Comparison of ENCODE assay signal across 23 mouse cellular contexts in the genomic region with DNA sequence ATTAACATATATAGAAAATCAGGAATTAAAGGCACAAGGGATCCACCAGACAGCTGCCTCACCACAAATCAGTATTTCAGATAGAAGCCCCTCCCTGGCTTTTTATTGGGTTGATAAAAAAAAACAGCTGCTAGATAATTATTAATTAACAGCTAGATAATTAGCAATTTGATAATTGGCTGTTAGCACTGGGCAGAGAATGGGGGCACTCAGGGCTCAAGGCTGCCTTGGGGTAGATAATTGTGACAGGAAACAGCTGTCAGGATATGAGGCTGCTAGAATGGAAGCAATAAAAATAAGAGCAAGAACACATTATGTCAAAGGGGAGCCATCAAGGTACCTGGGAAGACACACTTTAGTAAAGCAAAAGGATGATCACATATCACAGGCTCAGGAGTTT. TPM values are rescaled to one million over a fixed set of nuclear protein-coding genes. Genes with fewer than 3 reads are reported as not detected.
DNase-seq lines count a peak whose midpoint lies in the region; ATAC-seq and TF ChIP-seq lines count a peak whose summit lies in the region.
"Had no signal": no experiment of that assay in that cellular context is flagged by ENCODE, and none has a peak within 500 bp of the region (broad histone marks: within the 10 kb centered on the region; RNA-seq: fewer than 3 reads in every experiment).

No protein-coding gene starts in this region.

- no peak overlapping the region for H3K9ac ChIP-seq in forebrain, embryonic 14.5 days (ENCODE audit: low read length)
- no peak overlapping the region for H3K9ac ChIP-seq in forebrain, postnatal 0 days
- no peak overlapping the region for H3K9ac ChIP-seq in heart, postnatal 0 days (replicated peaks; ENCODE audit: low read depth, low read length)
- H3K9ac ChIP-seq: forebrain, embryonic 13.5 days; heart, embryonic 12.5 days; hindbrain, embryonic 15.5 days had no signal

- H3K27me3 ChIP-seq in forebrain, embryonic 14.5 days (replicated peaks; ENCODE audit: control insufficient read depth, insufficient read depth, low read length): no peaks in the 10 kb centered on the region
- H3K27me3 ChIP-seq in forebrain, postnatal 0 days (ENCODE audit: insufficient read depth, low read length): no peaks in the 10 kb centered on the region
- no peaks in the 10 kb centered on the region for H3K27me3 ChIP-seq in heart, postnatal 0 days (ENCODE audit: control insufficient read depth, insufficient read depth, low read length)
- H3K27me3 ChIP-seq: forebrain, embryonic 13.5 days; heart, embryonic 12.5 days; hindbrain, embryonic 15.5 days had no signal

- no peak for ATAC-seq in forebrain, embryonic 14.5 days
- ATAC-seq in forebrain, postnatal 0 days: no peak
- no peak for ATAC-seq in heart, postnatal 0 days (ENCODE audit: insufficient read depth, low read depth)
- ATAC-seq: forebrain, embryonic 13.5 days; intestine, embryonic 16.5 days had no signal

- peak; percentile 5 for DNase-seq in forebrain, embryonic 14.5 days (ENCODE audit: low spot score)
- DNase-seq in forebrain, postnatal 0 days: no peak
- no peak for DNase-seq in heart, postnatal 0 days (ENCODE audit: low spot score)
- DNase-seq in heart, postnatal 4 days: no peak
- peak; percentile 60 for DNase-seq in retina, postnatal 1 day
- no peak for DNase-seq in retina, embryonic 14.5 days (ENCODE audit: low spot score)
- DNase-seq in right cerebral cortex, postnatal 36 days (ENCODE audit: low spot score in 2 of 2): no peak
- no peak for DNase-seq in adrenal gland, adult 2 months
- DNase-seq: adrenal gland, postnatal 14 days; cerebellum, adult 2 months; cerebellum, postnatal 10 days; gastrocnemius, postnatal 14 days; heart, postnatal 14 days had no signal

- no peak overlapping the region for H3K4me2 ChIP-seq in forebrain, embryonic 14.5 days (ENCODE audit: low read length)
- H3K4me2 ChIP-seq in forebrain, postnatal 0 days (ENCODE audit: low read depth): no peak overlapping the region
- H3K4me2 ChIP-seq in heart, postnatal 0 days (ENCODE audit: low read depth, low read length): no peak overlapping the region
- H3K4me2 ChIP-seq: forebrain, embryonic 13.5 days; heart, embryonic 12.5 days; hindbrain, embryonic 15.5 days had no signal

- no peak overlapping the region for H3K4me3 ChIP-seq in forebrain, embryonic 14.5 days (ENCODE audit: low read depth, low read length)
- no peak overlapping the region for H3K4me3 ChIP-seq in forebrain, postnatal 0 days (ENCODE audit: low read depth, low read length)
- no peak overlapping the region for H3K4me3 ChIP-seq in heart, postnatal 0 days (ENCODE audit: low read depth, low read length)
- H3K4me3 ChIP-seq: embryonic facial prominence, embryonic 10.5 days; forebrain, embryonic 13.5 days; heart, embryonic 12.5 days; hindbrain, embryonic 15.5 days had no signal

- TF ChIP-seq EP300 in heart, postnatal 0 days (IDR thresholded peaks at IDR 0.05; ENCODE audit: low read depth): 0 out of 2 replicates have a peak, but pooled peaks have one; percentile 39

- no peaks in the 10 kb centered on the region for H3K36me3 ChIP-seq in forebrain, embryonic 14.5 days (ENCODE audit: control insufficient read depth, insufficient read depth, low read length)
- no peaks in the 10 kb centered on the region for H3K36me3 ChIP-seq in forebrain, postnatal 0 days (ENCODE audit: insufficient read depth)
- H3K36me3 ChIP-seq in heart, postnatal 0 days (replicated peaks; ENCODE audit: control insufficient read depth, insufficient read depth, low read length): no peaks in the 10 kb centered on the region
- H3K36me3 ChIP-seq: embryonic facial prominence, embryonic 10.5 days; heart, embryonic 12.5 days; hindbrain, embryonic 15.5 days had no signal

- no peak for TF ChIP-seq CTCF in forebrain, postnatal 0 days (IDR thresholded peaks at IDR 0.05; ENCODE audit: low read depth)
- TF ChIP-seq CTCF in heart, postnatal 0 days (IDR thresholded peaks at IDR 0.05; ENCODE audit: low read depth): no peak

- peaks cover 2% of the 10 kb centered on the region; the same call in 1 of the 2 replicates for H3K4me1 ChIP-seq in forebrain, embryonic 14.5 days (ENCODE audit: control insufficient read depth, insufficient read depth, low read length)
- no peaks in the 10 kb centered on the region for H3K4me1 ChIP-seq in forebrain, postnatal 0 days (ENCODE audit: insufficient read depth)
- peaks cover 7% of the 10 kb centered on the region; the same call in 1 of the 2 replicates for H3K4me1 ChIP-seq in heart, postnatal 0 days (ENCODE audit: control insufficient read depth, insufficient read depth)

- H3K9me3 ChIP-seq in forebrain, embryonic 14.5 days (replicated peaks; ENCODE audit: control insufficient read depth, low read length): no peaks in the 10 kb centered on the region
- no peaks in the 10 kb centered on the region for H3K9me3 ChIP-seq in forebrain, postnatal 0 days (ENCODE audit: low read length)
- no peaks in the 10 kb centered on the region for H3K9me3 ChIP-seq in heart, postnatal 0 days (replicated peaks; ENCODE audit: control insufficient read depth, low read length)
- H3K9me3 ChIP-seq: embryonic facial prominence, embryonic 10.5 days; forebrain, embryonic 13.5 days; heart, embryonic 12.5 days; hindbrain, embryonic 15.5 days had no signal

- no peak overlapping the region for H3K27ac ChIP-seq in forebrain, embryonic 14.5 days (ENCODE audit: low read depth, low read length)
- no peak overlapping the region for H3K27ac ChIP-seq in forebrain, postnatal 0 days (ENCODE audit: low read depth, low read length)
- peak overlapping the region; percentile 66 for H3K27ac ChIP-seq in heart, postnatal 0 days (ENCODE audit: low read depth)
- H3K27ac ChIP-seq: embryonic facial prominence, embryonic 10.5 days; forebrain, embryonic 13.5 days; hindbrain, embryonic 15.5 days had no signal

RNA-seq across cellular contexts. Expression of gene Sgf29, which starts 4.2 kb away (rescaled TPM):
- 61.3 and 66.1 TPM in 2 replicates for polyA plus RNA-seq in forebrain, embryonic 14.5 days (2014; fragmentation: Nextera tagmentation; extraction: Ambion mirVana)
- total RNA-seq in forebrain, postnatal 0 days (2014; rRNA removed): 22.8 and 37.1 TPM in 2 replicates
- polyA plus RNA-seq in forebrain, postnatal 0 days (2015; fragmentation: Nextera tagmentation; extraction: Ambion mirVana): 59.6 and 62.3 TPM in 2 replicates
- total RNA-seq in heart, postnatal 0 days (2014; rRNA removed; ENCODE audit: low replicate concordance): 15.9 and 20.7 TPM in 2 replicates
- polyA plus RNA-seq in heart, postnatal 0 days (2015; fragmentation: Nextera tagmentation; extraction: Ambion mirVana): 21.9 and 25.3 TPM in 2 replicates
- total RNA-seq in heart, postnatal 4 days (2021): 10 to 100 TPM; 30.9 to 33.2 TPM
- total RNA-seq in adrenal gland, adult 2 months (2021): 10 to 100 TPM; 39.9 to 49.7 TPM
- polyA plus RNA-seq in adrenal gland, adult 2 months (2012; rRNA removed): 64.5 and 74.4 TPM in 2 replicates

RNA-seq across cellular contexts. Expression of gene Nupr1, which starts 14.3 kb away (rescaled TPM):
- polyA plus RNA-seq in forebrain, embryonic 14.5 days (2014; fragmentation: Nextera tagmentation; extraction: Ambion mirVana): 7.0 and 8.5 TPM in 2 replicates
- 4.8 and 7.3 TPM in 2 replicates for total RNA-seq in forebrain, postnatal 0 days (2014; rRNA removed)
- 15.5 and 18.0 TPM in 2 replicates for polyA plus RNA-seq in forebrain, postnatal 0 days (2015; fragmentation: Nextera tagmentation; extraction: Ambion mirVana)
- total RNA-seq in heart, postnatal 0 days (2014; rRNA removed; ENCODE audit: low replicate concordance): 1.3 and 4.1 TPM in 2 replicates
- polyA plus RNA-seq in heart, postnatal 0 days (2015; fragmentation: Nextera tagmentation; extraction: Ambion mirVana): 8.9 and 13.0 TPM in 2 replicates
- 1 to 10 TPM; 5.7 to 6.8 TPM for total RNA-seq in heart, postnatal 4 days (2021)
- total RNA-seq in adrenal gland, adult 2 months (2021): 10 to 100 TPM; 22.9 to 26.3 TPM
- 2.8 and 4.4 TPM in 2 replicates for polyA plus RNA-seq in adrenal gland, adult 2 months (2012; rRNA removed)

RNA-seq across cellular contexts. Expression of gene Sult1a1, which starts 31.3 kb away (rescaled TPM):
- polyA plus RNA-seq in forebrain, embryonic 14.5 days (2014; fragmentation: Nextera tagmentation; extraction: Ambion mirVana): 3.3 and 5.7 TPM in 2 replicates
- 15.8 and 22.8 TPM in 2 replicates for total RNA-seq in forebrain, postnatal 0 days (2014; rRNA removed)
- 15.4 and 16.0 TPM in 2 replicates for polyA plus RNA-seq in forebrain, postnatal 0 days (2015; fragmentation: Nextera tagmentation; extraction: Ambion mirVana)
- total RNA-seq in heart, postnatal 0 days (2014; rRNA removed; ENCODE audit: low replicate concordance): 64.2 and 78.2 TPM in 2 replicates
- 24.8 and 30.4 TPM in 2 replicates for polyA plus RNA-seq in heart, postnatal 0 days (2015; fragmentation: Nextera tagmentation; extraction: Ambion mirVana)
- 1 to 10 TPM; 5.5 to 6.6 TPM for total RNA-seq in heart, postnatal 4 days (2021)
- total RNA-seq in adrenal gland, adult 2 months (2021): 10 to 100 TPM; 48.1 to 52.7 TPM
- 29.3 and 34.3 TPM in 2 replicates for polyA plus RNA-seq in adrenal gland, adult 2 months (2012; rRNA removed)

RNA-seq across cellular contexts. Expression of gene Il27, which starts 50.2 kb away (rescaled TPM):
- not detected in 2 replicates for polyA plus RNA-seq in forebrain, embryonic 14.5 days (2014; fragmentation: Nextera tagmentation; extraction: Ambion mirVana)
- total RNA-seq in forebrain, postnatal 0 days (2014; rRNA removed): not detected in 2 replicates
- not detected in 2 replicates for polyA plus RNA-seq in forebrain, postnatal 0 days (2015; fragmentation: Nextera tagmentation; extraction: Ambion mirVana)
- total RNA-seq in heart, postnatal 0 days (2014; rRNA removed; ENCODE audit: low replicate concordance): not detected in 2 replicates
- polyA plus RNA-seq in heart, postnatal 0 days (2015; fragmentation: Nextera tagmentation; extraction: Ambion mirVana): not detected in 2 replicates
- not detected for total RNA-seq in heart, postnatal 4 days (2021)
- not detected for total RNA-seq in adrenal gland, adult 2 months (2021)
- polyA plus RNA-seq in adrenal gland, adult 2 months (2012; rRNA removed): 0.13 and 0.19 TPM in 2 replicates
- total RNA-seq: adrenal gland, postnatal 14 days; gastrocnemius, postnatal 14 days; heart, adult 8-10 months; heart, postnatal 14 days had no signal
- polyA plus RNA-seq: C2C12; cerebellum, adult 2 months; embryonic facial prominence, embryonic 10.5 days; embryonic facial prominence, embryonic 14.5 days; forebrain, embryonic 13.5 days; gonadal fat pad, adult 2 months; heart, embryonic 12.5 days; hindbrain, embryonic 11.5 days; hindbrain, embryonic 15.5 days; intestine, embryonic 16.5 days had no signal

RNA-seq across cellular contexts. Expression of gene Bola2, which starts 50.3 kb away (rescaled TPM):
- 147 and 164 TPM in 2 replicates for polyA plus RNA-seq in forebrain, embryonic 14.5 days (2014; fragmentation: Nextera tagmentation; extraction: Ambion mirVana)
- total RNA-seq in forebrain, postnatal 0 days (2014; rRNA removed): 66.9 and 115 TPM in 2 replicates
- polyA plus RNA-seq in forebrain, postnatal 0 days (2015; fragmentation: Nextera tagmentation; extraction: Ambion mirVana): 139 and 205 TPM in 2 replicates
- 29.3 and 36.5 TPM in 2 replicates for total RNA-seq in heart, postnatal 0 days (2014; rRNA removed; ENCODE audit: low replicate concordance)
- polyA plus RNA-seq in heart, postnatal 0 days (2015; fragmentation: Nextera tagmentation; extraction: Ambion mirVana): 89.0 and 93.7 TPM in 2 replicates
- total RNA-seq in heart, postnatal 4 days (2021): 10 to 100 TPM; 56.8 to 57.3 TPM
- total RNA-seq in adrenal gland, adult 2 months (2021): 100 to 1,000 TPM; 101 to 104 TPM
- polyA plus RNA-seq in adrenal gland, adult 2 months (2012; rRNA removed): 44.1 and 48.7 TPM in 2 replicates

Comparison
In these comparisons a context has a peak if more than half of its experiments do, and no peak if none do; other contexts are left out.
1. DNase-seq: peak in forebrain, embryonic 14.5 days (single experiment) and retina, postnatal 1 day (single experiment); none in forebrain, postnatal 0 days (single experiment), heart, postnatal 0 days (single experiment), heart, postnatal 4 days (single experiment), retina, embryonic 14.5 days (single experiment), right cerebral cortex, postnatal 36 days (0 of 2) and adrenal gland, adult 2 months (single experiment).